Mouse (Mus musculus) lung, postnatal 25 days (tissue): ENCODE measurements around the gene Pla2g12b.

Experiments used
- DNase-seq: peaks from one replicate; pipeline ENCODE4 v3.0.0; 2022; ENCODE audit warnings: low spot score

The Pla2g12b gene

DNA sequence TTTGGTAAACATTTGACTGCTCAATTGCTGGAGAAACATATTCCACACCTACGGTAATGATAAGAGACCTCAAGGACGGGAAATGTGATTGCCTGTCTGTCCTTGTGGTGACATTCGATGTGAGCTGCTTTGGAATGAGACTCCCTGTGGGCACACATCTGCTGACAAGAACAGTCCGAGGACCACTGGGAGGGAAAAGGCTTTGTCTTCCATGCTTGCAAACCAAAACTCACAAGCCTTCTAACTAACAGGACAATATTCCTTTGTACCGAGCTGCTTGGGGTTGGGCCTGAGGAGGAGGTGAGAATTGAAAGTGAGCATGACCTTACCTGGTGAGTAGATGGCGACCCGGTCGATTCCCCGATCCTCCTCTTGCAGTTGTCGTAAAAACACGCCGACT, 63.8 kb downstream of the Pla2g12b start:
- DNase-seq = no peak

DNA sequence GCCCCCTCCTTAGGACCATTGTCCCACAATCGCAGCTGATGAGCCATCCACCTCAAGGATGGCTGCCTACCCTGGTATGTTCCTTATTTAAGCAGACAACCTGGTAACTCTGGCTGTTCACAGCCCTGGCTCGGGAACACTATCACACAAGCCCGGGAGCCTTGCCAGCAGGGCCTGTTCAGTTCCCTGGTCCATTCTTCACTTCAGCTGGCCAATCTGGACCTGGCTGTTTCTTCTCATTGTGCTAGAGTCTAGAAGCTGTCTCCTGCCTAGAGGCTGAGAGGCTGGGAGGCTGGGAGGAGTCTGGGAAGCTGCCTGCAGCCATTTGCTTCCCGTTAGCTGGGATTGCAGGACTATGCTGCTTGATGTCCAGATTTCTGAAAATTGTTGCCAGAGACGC, 67.0 kb downstream of the Pla2g12b start:
- no peak for DNase-seq
